Mouse (Mus musculus) small intestine, adult 2 months (tissue): ENCODE results near the gene Rufy1.

Source experiments
- CTCF ChIP-seq: fragments of 200-500 bp; IDR thresholded peaks from 2 replicates; pipeline ENCODE4 v1.5.1; 2012; ENCODE audit warnings: low read depth, mild to moderate bottlenecking, control low read depth, inconsistent platforms, low read length, moderate library complexity, mixed read lengths; ENCODE audit not compliant: insufficient replicate concordance, insufficient read length; ENCODE audit errors: extremely low read depth
- POLR2A ChIP-seq: fragments of 200-500 bp; IDR thresholded peaks from 2 replicates; pipeline ENCODE4 v1.6.1; 2012; ENCODE audit warnings: low read depth, mild to moderate bottlenecking, control low read depth, inconsistent platforms, low read length, moderate library complexity

DNA sequence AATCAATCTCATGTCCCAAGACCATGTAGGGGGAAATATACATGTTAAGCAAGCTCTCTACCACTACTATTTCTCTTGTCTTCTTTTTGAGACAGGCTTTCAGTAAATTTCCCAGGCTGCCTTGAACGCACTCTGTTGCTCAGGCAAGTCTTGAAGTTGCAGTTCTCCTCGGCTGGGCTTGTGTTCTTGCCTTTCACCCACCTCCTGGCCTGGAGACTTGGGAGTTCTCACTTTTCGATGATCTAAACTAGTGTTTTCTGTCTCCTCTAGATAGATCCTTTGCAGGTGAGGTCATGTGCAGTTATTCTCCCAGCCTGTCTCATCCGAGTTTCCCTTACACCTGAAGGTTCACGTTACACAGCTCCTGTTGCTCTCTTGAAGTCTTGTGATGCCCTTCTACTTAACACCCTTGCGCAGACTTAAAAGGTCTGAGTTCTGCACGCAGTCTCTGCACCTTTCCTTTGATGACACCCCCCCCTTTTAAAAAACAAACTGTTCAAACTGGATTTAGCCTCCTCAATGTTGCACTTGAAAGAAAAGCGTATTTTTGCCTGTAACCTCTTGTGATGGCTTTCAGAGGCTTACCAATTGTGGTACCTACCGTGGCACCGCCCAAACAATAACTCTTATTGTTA lies 54.7 kb downstream of the Rufy1 start:
- TF ChIP-seq CTCF: no peak
- TF ChIP-seq POLR2A: no peak
